Mouse (Mus musculus): Measurements from ENCODE around the gene Krt26.

The Krt26 gene

GRCm38 (mm10) chr11:99284833-99285312 is 52.9 kb downstream of the Krt26 start, which contains the start of gene Krt24:
Krt24 (minus strand) TSS chr11:99285262.
- DNase-seq (ENCODE audit: extremely low read depth, low read depth, low spot score), result no peak

GRCm38 (mm10) chr11:99284011-99284410 is 53.8 kb downstream of the Krt26 start:
- DNase-seq (ENCODE audit: extremely low read depth, low read depth, low spot score), result no peak

GRCm38 (mm10) chr11:99283334-99283733 is 54.4 kb downstream of the Krt26 start:
- DNase-seq (ENCODE audit: extremely low read depth, low read depth, low spot score), result no peak

- no peak for DNase-seq (ENCODE audit: extremely low read depth, low read depth, low spot score)
Observed at GRCm38 (mm10) chr11:99281116-99281515, 56.6 kb downstream of the Krt26 start.

GRCm38 (mm10) chr11:99279986-99280385 is 57.8 kb downstream of the Krt26 start:
- no peak for DNase-seq (ENCODE audit: extremely low read depth, low read depth, low spot score)
